Mouse (Mus musculus): ENCODE data around the gene Ttll7.

- TF ChIP-seq CTCF (IDR thresholded peaks at IDR 0.05; ENCODE audit: borderline replicate concordance, control insufficient read depth, extremely low read depth, insufficient read depth, low read length, poor library complexity) = no peak
- TF ChIP-seq POLR2A (IDR thresholded peaks at IDR 0.05; ENCODE audit: control insufficient read depth, extremely low read depth, insufficient read depth, low read length, poor library complexity) = no peak
Observed at GRCm38 (mm10) chr3:146928141-146928540, 76.0 kb downstream of the Ttll7 start.

Measured in thymus, adult 2 months (tissue).